Mouse (Mus musculus): ENCODE results near the gene Sorcs1. TPM values are rescaled to one million over a fixed set of nuclear protein-coding genes. Genes with fewer than 3 reads are reported as not detected.

Gene Sorcs1
- polyA plus RNA-seq (2015; fragmentation: Nextera tagmentation; extraction: Ambion mirVana) = 10.1 and 10.5 TPM in 2 replicates

DNA sequence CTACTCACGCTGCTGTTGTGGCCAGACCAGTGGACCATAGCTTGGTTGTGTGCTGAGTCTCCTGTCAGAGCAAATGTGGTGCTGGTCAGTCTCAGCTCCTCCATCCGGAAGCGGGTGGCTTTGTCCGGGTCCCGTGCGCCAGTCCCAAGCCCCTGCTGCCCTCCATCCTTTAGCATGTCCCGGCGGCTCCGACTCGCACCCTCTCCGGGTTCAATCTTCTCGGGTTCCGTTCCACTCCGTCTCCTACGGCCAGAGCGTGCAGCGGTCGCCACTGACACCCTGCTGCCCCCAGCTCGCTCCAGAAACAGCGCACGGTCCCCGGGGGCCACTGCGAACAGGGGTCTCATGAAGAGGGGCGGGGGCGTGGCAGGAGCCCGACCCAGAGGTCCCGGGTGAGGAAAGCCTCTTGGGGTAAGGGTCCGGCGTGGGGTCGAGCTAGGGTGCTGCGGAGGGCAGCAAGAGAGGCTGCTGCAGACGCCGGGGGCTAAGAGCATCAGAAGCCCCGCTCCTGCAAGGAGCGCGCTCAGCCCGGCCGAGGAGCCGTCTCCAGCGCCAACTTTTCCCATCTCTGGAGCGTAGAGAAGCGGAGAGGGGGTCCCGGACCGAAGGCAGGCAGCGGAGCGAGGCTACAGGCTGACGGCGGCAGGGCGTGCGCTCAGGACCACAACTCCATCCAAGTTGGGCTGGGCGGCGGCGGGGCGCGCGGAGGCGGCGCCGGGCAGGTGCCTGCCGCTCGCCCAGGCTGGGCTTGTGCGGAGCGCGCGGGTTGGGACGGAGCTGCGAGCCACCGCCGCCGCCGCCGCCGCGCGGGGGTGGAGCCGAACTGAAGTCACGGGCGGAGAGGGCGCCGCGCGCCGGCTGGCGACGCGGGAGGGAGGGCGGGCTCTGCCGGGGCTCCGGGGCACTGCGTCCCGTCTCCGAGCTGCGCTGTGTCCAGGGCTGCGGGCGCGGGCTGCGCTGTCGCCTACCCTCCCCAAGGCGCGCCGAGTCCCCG, at the start of gene Sorcs1:
TSS of gene Sorcs1 (minus strand) at position 744 of the 994 bp plus-strand sequence.
- Histone ChIP-seq H3K4me1 (replicated peaks) (peaks cover 22% of the 10 kb centered on the region), H3K27me3 (peaks cover 5% of the 10 kb centered on the region; the same call in 1 of the 2 replicates), H3K9me3 (no peaks in the 10 kb centered on the region), H3K36me3 (no peaks in the 10 kb centered on the region), H3K27ac (peak within 1 kb of the TSS; percentile 59), H3K4me2 (replicated peaks) (peak within 1 kb of the TSS; percentile 96), H3K4me3 (replicated peaks) (peak within 1 kb of the TSS; percentile 88), H3K9ac (replicated peaks) (peak within 1 kb of the TSS; percentile 82)
- peak; percentile 96 for ATAC-seq
- WGBS = under 1% methylated on average over 72 of the region's 102 CpGs

DNA sequence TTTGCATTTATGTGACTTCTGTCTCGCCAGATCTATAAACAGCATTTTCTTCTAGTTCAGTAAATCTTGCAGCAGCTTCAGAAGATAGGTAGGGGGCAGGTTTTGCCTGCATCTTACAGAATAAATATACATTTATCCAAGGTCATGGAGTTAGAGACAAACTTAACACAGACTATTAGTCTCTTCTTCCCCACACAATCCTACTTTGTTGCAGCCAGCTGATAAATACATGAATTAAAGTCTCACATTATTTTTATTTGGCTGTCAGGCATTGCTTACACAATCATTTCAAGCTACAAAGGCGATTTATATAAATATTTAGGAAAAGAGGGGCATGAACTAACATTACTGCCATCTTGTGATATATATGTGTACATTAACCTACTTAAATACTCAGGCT, 4.8 kb upstream of the Sorcs1 start:
- whole genome bisulfite sequencing = 68% methylated on average over 2 of the region's 2 CpGs
- Histone ChIP-seq H3K36me3 (no peaks in the 10 kb centered on the region), H3K4me3 (replicated peaks) (no peak overlapping the region), H3K27ac (no peak overlapping the region), H3K9me3 (no peaks in the 10 kb centered on the region), H3K4me1 (replicated peaks) (peaks cover 5% of the 10 kb centered on the region; the same call in 1 of the 2 replicates), H3K4me2 (replicated peaks) (no peak overlapping the region), H3K27me3 (peaks cover 5% of the 10 kb centered on the region; the same call in 1 of the 2 replicates), H3K9ac (replicated peaks) (no peak overlapping the region)
- ATAC-seq = no peak

DNA sequence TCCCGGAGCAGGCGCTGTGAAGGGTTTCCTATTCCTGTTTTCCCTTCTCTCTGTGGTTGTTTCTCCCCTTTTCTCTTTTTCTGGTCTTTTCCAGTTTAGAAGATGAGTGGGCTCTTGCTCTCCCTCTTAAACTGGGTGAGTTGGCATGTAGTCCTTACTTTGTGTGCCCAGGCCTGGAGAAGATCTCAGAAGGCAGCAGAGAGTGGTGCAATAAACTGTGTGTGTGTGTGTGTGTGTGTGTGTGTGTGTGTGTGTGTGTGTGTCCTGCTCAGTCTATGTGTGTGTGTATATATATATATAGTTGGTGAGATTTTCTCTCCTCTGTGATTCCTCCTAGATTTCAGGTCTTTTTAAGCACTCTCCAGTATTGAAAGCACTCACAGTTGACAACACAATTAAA, 500 bp upstream of the Sorcs1 start:
- Histone ChIP-seq H3K27me3 (peaks cover 5% of the 10 kb centered on the region; the same call in 1 of the 2 replicates), H3K27ac (peak overlapping the region; percentile 59), H3K36me3 (no peaks in the 10 kb centered on the region), H3K9me3 (no peaks in the 10 kb centered on the region), H3K4me3 (replicated peaks) (peak overlapping the region; percentile 88), H3K4me1 (replicated peaks) (peaks cover 22% of the 10 kb centered on the region), H3K9ac (replicated peaks) (peak overlapping the region; percentile 82), H3K4me2 (replicated peaks) (peak overlapping the region; percentile 96)
- ATAC-seq = peak; percentile 47
- WGBS = 5% methylated on average over 2 of the region's 2 CpGs

DNA sequence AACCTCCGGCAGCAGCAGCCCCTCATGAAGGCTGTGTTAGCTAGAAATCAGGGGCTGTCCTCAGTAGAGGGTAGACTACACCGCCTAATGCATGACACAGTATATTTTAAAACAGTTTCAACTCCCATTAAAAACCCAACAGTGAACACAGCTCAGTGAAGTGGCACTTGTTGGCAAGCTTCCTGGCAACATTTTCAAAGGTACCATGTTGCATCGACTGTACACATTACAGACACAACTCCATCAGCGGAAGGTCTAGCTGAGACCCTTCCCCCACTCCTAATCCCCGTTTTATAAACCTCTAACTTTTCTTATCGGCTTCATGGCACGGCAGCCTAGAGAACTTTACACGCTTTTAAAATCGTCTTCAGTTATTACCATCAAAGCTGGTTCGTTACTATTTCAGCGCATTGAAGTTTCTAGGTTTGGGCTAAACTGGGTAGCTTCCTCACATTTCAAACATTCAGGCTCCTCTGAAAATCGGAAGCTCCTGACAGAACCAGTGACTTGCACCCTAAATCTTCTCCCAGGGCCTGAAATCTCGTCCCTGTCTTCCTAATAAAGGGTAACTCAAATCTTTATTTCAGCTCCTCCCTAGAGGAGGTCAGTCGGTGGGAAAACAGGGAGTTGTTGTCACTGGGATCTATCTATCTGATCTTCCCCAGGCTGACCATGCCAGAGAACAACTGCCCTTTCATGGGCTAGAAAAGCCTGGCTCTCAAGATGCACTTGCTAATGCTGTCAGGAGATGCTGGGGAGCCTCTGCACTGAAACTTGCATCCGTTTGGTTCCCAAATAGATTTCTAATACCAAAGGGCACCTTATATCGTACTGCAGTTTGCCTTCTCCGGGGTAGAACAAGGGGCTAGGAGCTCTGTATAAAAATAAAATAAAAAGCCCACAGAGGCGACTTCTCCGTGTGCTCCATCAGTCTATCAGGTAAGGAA, 1.6 kb downstream of the Sorcs1 start:
- Histone ChIP-seq H3K9me3 (no peaks in the 10 kb centered on the region), H3K4me1 (replicated peaks) (peaks cover 22% of the 10 kb centered on the region), H3K36me3 (no peaks in the 10 kb centered on the region), H3K9ac (replicated peaks) (peak overlapping the region; percentile 82), H3K27me3 (peaks cover 5% of the 10 kb centered on the region; the same call in 1 of the 2 replicates), H3K4me2 (replicated peaks) (peak overlapping the region; percentile 96), H3K4me3 (replicated peaks) (peak overlapping the region; percentile 88), H3K27ac (peak overlapping the region; percentile 7; the same call in 1 of the 2 replicates)
- ATAC-seq = no peak
- WGBS = 29% methylated on average over 19 of the region's 19 CpGs

DNA sequence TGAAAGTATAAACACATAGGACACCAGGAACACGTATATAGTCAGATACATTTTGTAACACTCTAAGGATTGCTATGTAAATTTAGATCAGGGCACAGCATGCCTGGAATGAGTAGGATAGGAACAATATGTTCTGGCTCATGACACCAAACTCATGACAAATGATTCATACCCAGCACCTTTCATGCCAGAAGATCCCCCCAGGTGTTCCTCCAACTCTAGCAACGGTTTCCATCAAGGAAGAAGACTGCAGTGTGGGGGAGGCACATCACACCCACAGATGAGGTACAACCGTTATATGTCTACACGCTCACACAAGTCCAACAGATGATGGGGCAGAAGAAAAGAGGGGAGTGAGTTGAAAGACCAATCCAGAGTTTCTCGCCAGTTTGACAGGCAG, 3.5 kb downstream of the Sorcs1 start:
- Histone ChIP-seq H3K4me2 (replicated peaks) (no peak overlapping the region; the same call in 1 of the 2 replicates), H3K9me3 (no peaks in the 10 kb centered on the region), H3K4me3 (replicated peaks) (no peak overlapping the region), H3K9ac (replicated peaks) (no peak overlapping the region), H3K27ac (no peak overlapping the region), H3K27me3 (no peaks in the 10 kb centered on the region; the same call in 1 of the 2 replicates), H3K36me3 (no peaks in the 10 kb centered on the region), H3K4me1 (replicated peaks) (peaks cover 22% of the 10 kb centered on the region)
- 80% methylated on average over 5 of the region's 5 CpGs for WGBS
- ATAC-seq = no peak

DNA sequence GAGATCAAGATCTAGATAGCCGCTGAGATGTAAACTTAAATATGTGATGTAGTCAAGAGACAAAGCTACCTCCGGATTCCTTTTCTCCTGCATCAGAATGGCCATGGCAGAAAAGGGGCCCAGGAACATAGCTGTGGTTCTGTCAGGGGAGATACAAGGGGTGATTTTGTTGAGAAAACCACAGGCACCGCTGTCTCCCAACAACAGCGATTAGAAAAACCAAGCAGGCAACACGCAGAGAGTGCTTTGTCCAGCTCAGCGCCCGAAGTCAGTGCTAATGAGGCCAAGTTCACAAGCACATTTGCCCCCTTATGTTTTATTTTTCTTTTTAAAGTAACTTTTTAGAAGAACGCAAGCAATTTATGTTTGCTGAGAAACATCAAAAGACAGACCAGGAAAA, 10.9 kb downstream of the Sorcs1 start:
- 63% methylated on average over 8 of the region's 8 CpGs for WGBS
- no peaks in the 10 kb centered on the region for H3K4me1 ChIP-seq (replicated peaks)
- no peak overlapping the region for H3K27ac ChIP-seq
- no peak overlapping the region for H3K4me2 ChIP-seq (replicated peaks)
- no peak overlapping the region for H3K9ac ChIP-seq (replicated peaks)
- no peak for ATAC-seq
- no peak overlapping the region for H3K4me3 ChIP-seq (replicated peaks)
- no peaks in the 10 kb centered on the region for H3K36me3 ChIP-seq
- H3K27me3 ChIP-seq = no peaks in the 10 kb centered on the region
- no peaks in the 10 kb centered on the region for H3K9me3 ChIP-seq

DNA sequence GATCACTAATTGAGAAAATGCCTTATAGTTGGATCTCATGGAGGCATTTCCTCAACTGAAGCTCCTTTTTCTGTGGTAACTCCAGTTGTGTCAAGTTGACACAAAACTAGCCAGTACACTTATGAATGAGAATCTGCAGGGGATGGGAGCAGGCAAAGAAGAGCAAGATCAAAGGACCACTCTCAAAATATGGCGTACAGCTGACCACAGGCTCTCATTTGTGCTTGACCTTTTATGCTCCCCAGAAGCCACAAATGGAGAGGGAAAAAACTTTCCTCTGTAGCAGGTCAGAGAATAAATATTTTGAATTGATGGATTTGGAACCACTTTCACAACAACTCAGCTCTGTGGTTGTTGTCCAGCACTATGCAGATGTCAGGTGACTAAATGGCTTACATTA, 14.1 kb downstream of the Sorcs1 start:
- no peaks in the 10 kb centered on the region for H3K27me3 ChIP-seq
- ATAC-seq = no peak
- no peaks in the 10 kb centered on the region for H3K9me3 ChIP-seq
- H3K4me3 ChIP-seq (replicated peaks) = no peak overlapping the region
- no peak overlapping the region for H3K4me2 ChIP-seq (replicated peaks)
- 74% methylated on average over 1 of the region's 1 CpGs for WGBS
- no peak overlapping the region for H3K9ac ChIP-seq (replicated peaks)
- no peak overlapping the region for H3K27ac ChIP-seq
- H3K36me3 ChIP-seq = no peaks in the 10 kb centered on the region
- H3K4me1 ChIP-seq (replicated peaks) = no peaks in the 10 kb centered on the region

DNA sequence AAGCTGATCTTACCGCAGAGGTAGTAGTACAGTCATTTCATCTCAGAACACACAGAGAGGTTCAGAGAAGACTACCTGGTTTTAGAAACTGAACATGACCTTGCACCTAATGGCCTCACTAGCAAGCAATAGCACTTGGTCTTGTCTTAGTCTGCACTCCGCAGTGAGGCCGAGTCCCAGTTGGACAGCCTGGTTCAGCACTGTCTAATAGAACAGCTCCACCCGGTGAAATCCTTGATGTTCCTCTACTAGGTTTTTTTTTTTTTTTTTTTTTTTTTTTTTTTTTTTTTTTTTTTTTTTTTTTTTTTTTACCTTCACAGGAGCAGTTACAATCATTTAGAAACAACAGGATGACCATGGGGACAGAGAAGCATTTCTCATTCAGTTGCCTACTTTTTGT, 19.3 kb downstream of the Sorcs1 start:
- WGBS = 86% methylated on average over 4 of the region's 4 CpGs
- no peak for ATAC-seq
- no peak overlapping the region for H3K4me3 ChIP-seq (replicated peaks)
- H3K9ac ChIP-seq (replicated peaks) = no peak overlapping the region
- no peak overlapping the region for H3K4me2 ChIP-seq (replicated peaks)
- H3K27me3 ChIP-seq = no peaks in the 10 kb centered on the region
- H3K27ac ChIP-seq = no peak overlapping the region
- H3K9me3 ChIP-seq = no peaks in the 10 kb centered on the region
- no peaks in the 10 kb centered on the region for H3K4me1 ChIP-seq (replicated peaks)
- H3K36me3 ChIP-seq = no peaks in the 10 kb centered on the region

DNA sequence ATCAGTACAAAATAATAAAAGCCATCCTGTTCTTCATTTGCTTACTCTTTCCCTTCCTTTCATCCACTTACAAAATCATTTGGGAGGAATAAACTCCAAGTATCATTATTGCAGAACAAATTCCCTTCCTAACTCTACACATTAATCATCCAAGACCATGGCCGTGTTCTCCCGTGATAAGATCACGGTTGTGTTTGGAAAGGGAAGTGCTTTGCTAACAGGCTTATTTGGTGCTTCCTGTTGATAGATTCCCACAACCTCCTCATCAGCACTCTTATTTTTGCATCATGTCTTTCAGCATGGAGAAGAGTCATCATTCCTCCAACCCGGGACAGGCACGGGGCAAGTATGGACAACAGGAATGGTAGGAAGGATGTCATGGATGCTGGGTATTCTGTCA, 25.7 kb downstream of the Sorcs1 start:
- Histone ChIP-seq H3K27me3 (no peaks in the 10 kb centered on the region), H3K4me1 (replicated peaks) (peaks cover 5% of the 10 kb centered on the region; the same call in 1 of the 2 replicates), H3K9ac (replicated peaks) (no peak overlapping the region), H3K27ac (no peak overlapping the region), H3K4me2 (replicated peaks) (no peak overlapping the region), H3K4me3 (replicated peaks) (no peak overlapping the region), H3K9me3 (no peaks in the 10 kb centered on the region), H3K36me3 (no peaks in the 10 kb centered on the region)
- WGBS = 98% methylated on average over 5 of the region's 5 CpGs
- ATAC-seq = no peak

DNA sequence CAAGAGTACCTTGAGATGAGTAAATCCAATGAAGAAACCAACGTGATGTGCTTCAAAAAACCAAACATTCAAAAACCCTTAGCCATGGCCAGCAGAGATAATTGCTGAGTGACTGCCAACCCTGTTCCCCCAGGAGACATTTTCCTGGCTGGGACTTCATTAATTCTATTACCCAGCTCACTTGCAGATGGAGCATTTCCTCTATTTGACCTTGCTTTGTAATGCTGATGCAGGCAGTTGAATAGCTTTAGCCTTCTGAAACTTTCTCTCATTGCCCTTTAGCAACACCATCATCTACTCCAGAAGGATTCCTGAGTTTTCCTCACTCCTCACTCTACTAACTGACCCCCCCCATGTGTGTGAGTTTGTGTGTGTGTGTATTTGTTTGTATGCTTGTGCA, 34.6 kb downstream of the Sorcs1 start:
- H3K4me3 ChIP-seq (replicated peaks) = no peak overlapping the region
- peaks cover 11% of the 10 kb centered on the region for H3K4me1 ChIP-seq (replicated peaks)
- no peaks in the 10 kb centered on the region for H3K9me3 ChIP-seq
- ATAC-seq = no peak
- WGBS = 62% methylated on average over 1 of the region's 1 CpGs
- H3K4me2 ChIP-seq (replicated peaks) = no peak overlapping the region
- H3K27me3 ChIP-seq = no peaks in the 10 kb centered on the region
- H3K36me3 ChIP-seq = no peaks in the 10 kb centered on the region
- H3K9ac ChIP-seq (replicated peaks) = no peak overlapping the region
- no peak overlapping the region for H3K27ac ChIP-seq

DNA sequence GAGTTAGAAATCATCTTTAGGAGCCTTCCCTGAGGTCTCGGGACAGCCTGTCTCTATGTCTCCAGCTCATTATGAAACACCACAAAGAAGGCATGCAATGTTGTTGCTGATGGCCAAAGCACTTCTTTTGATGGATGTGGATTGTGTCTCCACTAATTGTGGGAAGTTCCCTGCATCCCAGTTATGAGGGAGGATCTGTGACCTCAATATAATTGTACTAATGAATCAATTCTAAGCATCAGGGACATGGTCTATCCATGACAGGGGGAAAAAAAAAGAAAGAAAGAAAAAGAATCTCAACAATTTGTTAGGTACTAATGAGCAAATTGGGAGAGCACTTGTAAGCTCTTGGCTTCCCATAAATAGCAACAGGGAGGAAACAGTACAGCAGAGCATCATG, 36.3 kb downstream of the Sorcs1 start:
- Histone ChIP-seq H3K9ac (replicated peaks) (no peak overlapping the region), H3K27me3 (no peaks in the 10 kb centered on the region), H3K4me3 (replicated peaks) (no peak overlapping the region), H3K4me2 (replicated peaks) (no peak overlapping the region), H3K27ac (no peak overlapping the region), H3K4me1 (replicated peaks) (peaks cover 11% of the 10 kb centered on the region), H3K9me3 (no peaks in the 10 kb centered on the region), H3K36me3 (no peaks in the 10 kb centered on the region)
- ATAC-seq = no peak
- 77% methylated on average over 1 of the region's 1 CpGs for WGBS

Measured in midbrain, embryonic 13.5 days (tissue).